Mouse (Mus musculus): Measurements from ENCODE around the gene Hid1.

- TF ChIP-seq GATA1 (IDR thresholded peaks at IDR 0.05; ENCODE audit: low read length) (no peak), TAL1 (IDR thresholded peaks at IDR 0.05; ENCODE audit: low read length) (no peak)
Observed at GRCm38 (mm10) chr11:115353375-115353774, 14.2 kb downstream of the Hid1 start.

Data from erythroblast, embryonic 14.5 days (primary cell).